Mouse (Mus musculus): ENCODE results near the gene 9130213A22Rik.
A peak's percentile ranks its signal among the peaks of the same experiment; 100 is the strongest.

The 9130213A22Rik gene

DNA sequence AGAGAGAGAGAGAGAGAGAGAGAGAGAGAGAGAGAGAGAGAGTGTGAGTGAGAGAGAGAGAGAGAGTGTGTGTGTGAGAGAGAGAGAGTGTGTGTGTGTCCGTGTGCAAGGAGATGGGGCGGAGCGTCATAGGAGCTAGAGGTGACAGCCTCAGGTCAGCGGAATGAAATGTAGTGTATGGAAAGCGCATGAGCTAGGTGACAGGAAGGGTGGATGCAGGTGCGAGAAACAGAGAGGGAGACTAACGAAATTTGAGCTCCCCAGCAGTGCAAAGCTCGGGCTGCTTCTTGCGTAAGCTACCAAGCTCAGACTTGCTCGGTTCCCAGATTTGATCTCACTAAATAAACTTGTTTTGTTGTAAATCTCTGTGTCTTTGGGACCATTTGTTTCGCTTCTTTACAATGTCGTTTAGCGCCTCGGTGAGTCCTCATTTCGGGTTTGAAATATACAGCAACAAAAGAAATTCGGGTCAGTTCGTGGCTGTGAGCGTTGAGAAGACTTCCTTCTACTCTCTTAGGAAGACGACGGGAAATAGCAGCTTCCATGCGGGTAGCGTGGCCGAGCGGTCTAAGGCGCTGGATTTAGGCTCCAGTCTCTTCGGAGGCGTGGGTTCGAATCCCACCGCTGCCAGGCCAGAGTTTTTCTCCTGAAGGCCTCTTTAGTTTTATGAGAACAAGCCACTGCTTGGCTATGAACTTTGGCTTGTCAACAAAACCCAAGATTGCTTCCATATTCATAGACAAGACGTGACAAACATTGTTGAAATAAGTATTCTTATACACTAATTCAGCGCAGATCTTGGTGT lies 1.5 kb upstream of the 9130213A22Rik start:
- peak; percentile 96 for DNase-seq (ENCODE audit: low spot score)

GRCm38 (mm10) chr11:69123056-69123692 lies 785 bp upstream of the 9130213A22Rik start:
- DNase-seq (ENCODE audit: low spot score) = peak; percentile 93

DNA sequence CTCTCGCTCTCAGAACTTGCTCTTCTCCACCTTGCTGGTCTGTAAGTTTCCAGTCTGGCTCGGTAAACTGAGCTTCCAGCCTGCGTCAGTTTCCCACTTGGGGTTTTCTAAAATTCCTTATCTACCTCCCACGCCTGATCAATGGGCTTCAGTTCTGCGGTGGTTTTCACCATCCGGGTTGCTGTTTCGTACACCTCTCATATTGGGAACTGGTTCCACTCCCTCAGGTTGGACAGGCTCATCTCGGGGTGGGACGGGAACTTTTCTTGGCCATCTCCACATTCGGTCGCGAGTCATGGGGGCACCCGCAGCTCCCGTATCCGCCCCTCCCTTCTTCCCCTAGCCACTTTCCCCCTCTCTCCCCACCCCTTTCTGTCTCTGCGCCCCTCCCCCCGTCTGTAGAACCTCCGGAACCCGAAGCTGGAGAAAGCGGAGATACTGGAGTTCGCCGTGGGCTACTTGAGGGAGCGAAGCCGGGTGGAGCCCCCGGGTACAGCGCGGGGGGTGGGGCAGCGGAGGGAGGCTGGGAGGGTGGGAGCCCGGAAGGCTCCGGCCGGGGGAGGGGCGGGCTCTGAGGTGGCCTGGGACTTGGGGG lies 551 bp downstream of the 9130213A22Rik start:
- DNase-seq (ENCODE audit: low spot score) = no peak

GRCm38 (mm10) chr11:69121001-69121740 lies 1.2 kb downstream of the 9130213A22Rik start:
- DNase-seq (ENCODE audit: low spot score) = no peak

DNA sequence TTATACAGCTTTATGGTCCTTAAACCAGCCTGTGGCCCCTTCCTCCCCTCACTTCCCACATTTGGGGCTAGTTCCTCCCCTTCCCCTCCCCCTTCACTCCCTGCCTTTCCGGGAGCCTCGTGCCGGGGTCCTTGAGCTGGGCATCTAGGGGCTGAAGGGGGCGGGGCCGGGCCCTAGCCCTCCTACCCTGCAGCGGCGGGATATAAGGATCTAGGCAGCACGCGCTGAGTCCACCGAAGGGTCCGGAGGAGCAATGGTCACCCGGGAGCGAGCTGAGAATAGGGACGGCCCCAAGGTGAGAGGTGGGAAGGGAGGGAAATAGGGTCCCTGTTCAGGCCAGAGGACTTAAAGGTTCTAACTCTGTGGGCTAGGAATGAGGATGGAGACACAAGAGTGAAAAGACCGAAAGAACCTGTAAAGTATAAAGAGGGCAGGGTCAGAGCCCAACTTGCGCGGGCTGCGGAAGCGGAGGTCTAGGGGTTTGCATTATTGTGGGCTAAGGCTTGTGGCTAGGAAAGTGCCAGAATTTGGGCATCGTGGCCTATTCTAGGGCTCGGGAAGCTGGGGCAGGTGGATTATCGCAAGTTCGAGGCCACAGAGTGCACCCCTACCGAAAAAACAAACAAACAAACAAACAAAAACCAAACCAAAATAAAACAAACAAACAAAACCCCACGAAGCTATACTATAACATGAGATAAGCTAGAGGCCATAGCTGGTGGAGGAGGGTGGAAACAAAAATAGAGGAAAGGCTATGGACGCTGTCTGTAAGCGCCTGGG lies 2.0 kb downstream of the 9130213A22Rik start, which contains the start of gene Hes7:
Gene Hes7, plus strand, starts transcription at position 184 of the 780 bp plus-strand sequence.
- no peak for DNase-seq (ENCODE audit: low spot score)

- no peak for DNase-seq (ENCODE audit: low spot score)
These were observed 2.8 kb downstream of the 9130213A22Rik start for GRCm38 (mm10) chr11:69119446-69120155.

DNA sequence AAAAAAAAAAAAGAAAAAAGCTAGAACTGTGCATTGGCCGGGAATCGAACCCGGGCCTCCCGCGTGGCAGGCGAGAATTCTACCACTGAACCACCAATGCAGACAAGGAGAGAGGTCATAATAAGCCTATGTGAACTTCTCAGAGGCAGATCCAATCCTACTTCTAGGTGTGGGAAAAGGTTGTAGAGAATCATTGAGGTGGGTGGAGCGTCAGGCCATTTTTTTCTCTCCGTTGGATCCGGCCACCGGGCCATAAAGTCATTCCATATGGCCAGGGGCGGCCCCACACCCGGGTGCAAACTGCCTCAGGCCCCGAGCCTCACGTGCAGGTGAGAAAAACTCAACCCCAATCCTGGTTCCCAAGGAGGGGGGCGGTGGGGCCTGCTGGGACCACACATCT lies 3.6 kb downstream of the 9130213A22Rik start:
- peak; percentile 92 for DNase-seq (ENCODE audit: low spot score)

GRCm38 (mm10) chr11:69117737-69118695 lies 4.4 kb downstream of the 9130213A22Rik start:
- DNase-seq (ENCODE audit: low spot score) = peak; percentile 71

- DNase-seq (ENCODE audit: low spot score) = no peak
These were observed 5.5 kb downstream of the 9130213A22Rik start for GRCm38 (mm10) chr11:69116843-69117242.

- no peak for DNase-seq (ENCODE audit: low spot score)
These were observed 7.8 kb downstream of the 9130213A22Rik start for GRCm38 (mm10) chr11:69114621-69115020.

DNA sequence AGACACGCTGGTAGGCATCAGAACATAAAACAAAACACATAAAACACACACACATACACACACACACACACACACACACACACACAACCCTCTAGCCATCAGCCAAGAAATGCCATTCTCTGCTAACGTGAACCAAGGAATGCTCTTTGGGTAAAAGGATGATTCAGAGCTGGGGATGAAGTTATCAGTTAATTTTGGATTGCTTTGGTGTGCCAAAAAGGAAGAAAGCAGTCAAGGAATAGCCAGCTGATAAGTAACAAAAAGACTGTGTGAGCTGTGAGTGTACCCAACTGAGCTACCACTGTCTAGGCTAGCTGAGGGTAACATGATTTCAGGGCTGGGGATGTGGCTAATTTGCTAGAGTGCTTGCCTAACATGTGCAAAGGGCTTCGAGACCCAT lies 8.4 kb downstream of the 9130213A22Rik start:
- DNase-seq (ENCODE audit: low spot score) = no peak

GRCm38 (mm10) chr11:69111865-69112264 lies 10.5 kb downstream of the 9130213A22Rik start:
- DNase-seq (ENCODE audit: low spot score) = no peak

DNA sequence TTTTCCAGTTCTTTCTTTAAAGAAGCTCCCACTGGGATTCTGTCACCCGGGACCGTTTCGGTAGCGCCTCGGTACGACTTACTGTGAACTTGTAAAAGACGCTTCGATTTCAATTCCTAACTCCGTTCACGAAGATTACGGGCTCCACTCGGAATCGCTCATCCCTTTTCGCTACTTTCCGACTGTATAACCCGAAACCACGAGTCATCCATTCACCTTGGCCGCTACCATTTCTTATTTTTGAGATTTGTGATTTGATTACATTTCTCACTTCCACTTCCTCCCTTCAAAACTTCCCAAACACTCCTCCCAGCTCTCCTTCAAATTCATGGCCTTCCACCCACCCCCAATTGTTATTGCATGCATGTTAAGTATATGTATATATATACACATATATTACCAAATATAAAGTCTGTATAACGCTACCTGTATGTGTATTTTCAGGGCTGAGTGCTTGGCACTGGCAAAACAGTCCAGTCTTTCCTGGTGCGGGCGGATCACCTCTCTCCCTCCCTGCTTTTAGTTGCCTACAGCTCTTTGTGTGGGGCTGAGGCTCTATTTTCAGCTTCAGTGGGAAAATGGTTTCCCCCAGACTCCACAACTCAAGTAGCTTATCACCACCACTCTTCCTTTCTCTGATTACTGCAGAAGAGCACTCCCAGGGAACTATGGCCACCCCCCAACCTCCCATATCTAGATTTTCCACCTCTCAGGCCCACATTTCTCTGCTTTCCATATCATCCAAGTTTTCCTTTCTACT lies 11.2 kb downstream of the 9130213A22Rik start:
- DNase-seq (ENCODE audit: low spot score) = no peak

- peak; percentile 44 for DNase-seq (ENCODE audit: low spot score)
These were observed 11.9 kb downstream of the 9130213A22Rik start for GRCm38 (mm10) chr11:69110319-69111046.

- peak; percentile 48 for DNase-seq (ENCODE audit: low spot score)
These were observed 13.1 kb downstream of the 9130213A22Rik start for GRCm38 (mm10) chr11:69109032-69109900.

DNA sequence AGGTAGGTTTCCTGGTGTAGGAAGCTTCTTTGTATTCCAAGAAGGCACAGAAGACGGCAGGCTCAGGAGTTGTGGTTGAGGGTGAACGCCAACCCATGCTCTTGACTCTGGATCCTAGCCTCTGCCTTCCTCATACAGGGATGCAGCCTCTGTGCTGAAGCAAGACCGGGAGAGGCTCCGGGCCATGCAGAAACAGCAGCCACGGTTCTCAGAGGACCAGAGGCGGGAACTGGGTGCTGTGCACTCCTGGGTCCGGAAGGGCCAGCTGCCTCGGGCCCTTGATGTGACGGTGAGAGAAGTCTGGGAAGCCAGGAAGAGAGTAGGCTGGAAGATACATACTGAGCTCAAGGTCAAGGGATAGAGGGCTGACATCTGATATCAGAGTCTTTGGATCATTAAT lies 14.2 kb downstream of the 9130213A22Rik start:
- no peak for DNase-seq (ENCODE audit: low spot score)

- no peak for DNase-seq (ENCODE audit: low spot score)
These were observed 14.7 kb downstream of the 9130213A22Rik start for GRCm38 (mm10) chr11:69107676-69108075.

Data from adipocyte (in vitro differentiated cells).